Mouse (Mus musculus) liver, embryonic 14.5 days (tissue): ENCODE measurements around the gene Avil.

Experiments
- CTCF ChIP-seq: IDR thresholded peaks from 2 replicates; pipeline ENCODE4 v1.5.1; 2016; ENCODE audit warnings: antibody characterized with exemption, low read depth, control low read depth
- EP300 ChIP-seq: IDR thresholded peaks from 2 replicates; pipeline ENCODE4 v1.6.1; 2016; ENCODE audit warnings: antibody characterized with exemption, low read depth

GRCm38 (mm10) chr10:127065981-127066380, 65.5 kb downstream of the Avil start:
- TF ChIP-seq CTCF (no peak), EP300 (no peak)
